Mouse (Mus musculus): ENCODE results near the gene Minpp1. TPM values are rescaled to one million over a fixed set of nuclear protein-coding genes. Genes with fewer than 3 reads are reported as not detected.
"Not testable (repeated sequence)": the region's sequence is repeated elsewhere in the genome, so short reads cannot be mapped to it uniquely, and the experiment has no call there.

Minpp1 gene
- polyA plus RNA-seq, 1 experiment from 2014 or later, result 68.9 TPM

- ATAC-seq (ENCODE audit: low FRiP score) (peak; percentile 38; the same call in 1 of the 2 replicates), DNase-seq (ENCODE audit: low spot score, missing footprints) (no peak)
- H3K4me2 ChIP-seq, result peak overlapping the region; percentile 75
- H3K4me1 ChIP-seq (ENCODE audit: control insufficient read depth, insufficient read depth, low read length), result peaks cover 13% of the 10 kb centered on the region
- peak overlapping the region; percentile 72 for H3K4me3 ChIP-seq (ENCODE audit: low read depth, low read length)
- no peaks in the 10 kb centered on the region for H3K27me3 ChIP-seq (ENCODE audit: control insufficient read depth, insufficient read depth, low read length)
- H3K36me3 ChIP-seq (ENCODE audit: control insufficient read depth, insufficient read depth, low read length), result no peaks in the 10 kb centered on the region
- no peak overlapping the region for H3K27ac ChIP-seq (ENCODE audit: low read depth, low read length)
- WGBS, result 17% methylated on average over 13 of the region's 13 CpGs
- peak overlapping the region; percentile 79 for H3K9ac ChIP-seq (ENCODE audit: low read length)
- H3K9me3 ChIP-seq (ENCODE audit: control insufficient read depth, low read length), result no peaks in the 10 kb centered on the region
Observed at GRCm38 (mm10) chr19:32484941-32485660, 468 bp upstream of the Minpp1 start.

GRCm38 (mm10) chr19:32486106-32486724 lies 646 bp downstream of the Minpp1 start:
- H3K36me3 ChIP-seq (ENCODE audit: control insufficient read depth, insufficient read depth, low read length); H3K27me3 ChIP-seq (ENCODE audit: control insufficient read depth, insufficient read depth, low read length); H3K9me3 ChIP-seq (ENCODE audit: control insufficient read depth, low read length): not testable (repeated sequence)
- DNase-seq (ENCODE audit: low spot score, missing footprints), result peak; percentile 94
- H3K27ac ChIP-seq (ENCODE audit: low read depth, low read length), result peak overlapping the region; percentile 76
- peak overlapping the region; percentile 79 for H3K9ac ChIP-seq (ENCODE audit: low read length)
- peak overlapping the region; percentile 75 for H3K4me2 ChIP-seq
- H3K4me1 ChIP-seq (ENCODE audit: control insufficient read depth, insufficient read depth, low read length), result peaks cover 13% of the 10 kb centered on the region
- peak overlapping the region; percentile 72 for H3K4me3 ChIP-seq (ENCODE audit: low read depth, low read length)
- WGBS, result 2% methylated on average over 43 of the region's 47 CpGs
- peak; percentile 86 for ATAC-seq (ENCODE audit: low FRiP score)

- Histone ChIP-seq H3K9ac (ENCODE audit: low read length) (no peak overlapping the region), H3K27me3 (ENCODE audit: control insufficient read depth, insufficient read depth, low read length) (no peaks in the 10 kb centered on the region), H3K27ac (ENCODE audit: low read depth, low read length) (no peak overlapping the region), H3K9me3 (ENCODE audit: control insufficient read depth, low read length) (no peaks in the 10 kb centered on the region), H3K36me3 (ENCODE audit: control insufficient read depth, insufficient read depth, low read length) (0 out of 2 replicates have a peak, but pooled peaks cover 3% of the 10 kb centered on the region), H3K4me2 (peak overlapping the region; percentile 75), H3K4me1 (ENCODE audit: control insufficient read depth, insufficient read depth, low read length) (peaks cover 13% of the 10 kb centered on the region), H3K4me3 (ENCODE audit: low read depth, low read length) (no peak overlapping the region)
- ATAC-seq (ENCODE audit: low FRiP score) (no peak), DNase-seq (ENCODE audit: low spot score, missing footprints) (peak; percentile 49)
- WGBS, result 90% methylated on average over 8 of the region's 8 CpGs
Observed at GRCm38 (mm10) chr19:32487595-32488255, 2.2 kb downstream of the Minpp1 start.

- H3K9ac ChIP-seq (ENCODE audit: low read length), result no peak overlapping the region
- no peak overlapping the region for H3K27ac ChIP-seq (ENCODE audit: low read depth, low read length)
- 91% methylated on average over 12 of the region's 12 CpGs for WGBS
- H3K27me3 ChIP-seq (ENCODE audit: control insufficient read depth, insufficient read depth, low read length), result no peaks in the 10 kb centered on the region
- no peak overlapping the region for H3K4me3 ChIP-seq (ENCODE audit: low read depth, low read length)
- H3K9me3 ChIP-seq (ENCODE audit: control insufficient read depth, low read length), result no peaks in the 10 kb centered on the region
- H3K36me3 ChIP-seq (ENCODE audit: control insufficient read depth, insufficient read depth, low read length), result 0 out of 2 replicates have a peak, but pooled peaks cover 3% of the 10 kb centered on the region
- DNase-seq (ENCODE audit: low spot score, missing footprints) (peak; percentile 72), ATAC-seq (ENCODE audit: low FRiP score) (no peak)
- H3K4me2 ChIP-seq, result no peak overlapping the region
- peaks cover 13% of the 10 kb centered on the region for H3K4me1 ChIP-seq (ENCODE audit: control insufficient read depth, insufficient read depth, low read length)
Observed at GRCm38 (mm10) chr19:32489166-32489895, 3.8 kb downstream of the Minpp1 start.

GRCm38 (mm10) chr19:32490976-32491375 lies 5.4 kb downstream of the Minpp1 start:
- Histone ChIP-seq H3K4me1 (ENCODE audit: control insufficient read depth, insufficient read depth, low read length) (peaks cover 10% of the 10 kb centered on the region), H3K4me3 (ENCODE audit: low read depth, low read length) (no peak overlapping the region), H3K9ac (ENCODE audit: low read length) (no peak overlapping the region), H3K27ac (ENCODE audit: low read depth, low read length) (no peak overlapping the region), H3K9me3 (ENCODE audit: control insufficient read depth, low read length) (no peaks in the 10 kb centered on the region), H3K4me2 (no peak overlapping the region), H3K27me3 (ENCODE audit: control insufficient read depth, insufficient read depth, low read length) (no peaks in the 10 kb centered on the region), H3K36me3 (ENCODE audit: control insufficient read depth, insufficient read depth, low read length) (0 out of 2 replicates have a peak, but pooled peaks cover 3% of the 10 kb centered on the region)
- ATAC-seq (ENCODE audit: low FRiP score), result no peak
- DNase-seq (ENCODE audit: low spot score, missing footprints), result no peak
- WGBS, result 93% methylated on average over 2 of the region's 2 CpGs

GRCm38 (mm10) chr19:32492339-32492738 lies 6.8 kb downstream of the Minpp1 start:
- Histone ChIP-seq H3K36me3 (ENCODE audit: control insufficient read depth, insufficient read depth, low read length) (0 out of 2 replicates have a peak, but pooled peaks cover 3% of the 10 kb centered on the region), H3K9me3 (ENCODE audit: control insufficient read depth, low read length) (no peaks in the 10 kb centered on the region), H3K4me3 (ENCODE audit: low read depth, low read length) (no peak overlapping the region), H3K4me1 (ENCODE audit: control insufficient read depth, insufficient read depth, low read length) (peaks cover under 1% of the 10 kb centered on the region; the same call in 1 of the 2 replicates), H3K27me3 (ENCODE audit: control insufficient read depth, insufficient read depth, low read length) (no peaks in the 10 kb centered on the region), H3K27ac (ENCODE audit: low read depth, low read length) (no peak overlapping the region), H3K4me2 (no peak overlapping the region), H3K9ac (ENCODE audit: low read length) (no peak overlapping the region)
- ATAC-seq (ENCODE audit: low FRiP score) (no peak), DNase-seq (ENCODE audit: low spot score, missing footprints) (no peak)
- 96% methylated on average over 3 of the region's 3 CpGs for WGBS

- no peak for ATAC-seq (ENCODE audit: low FRiP score)
- Histone ChIP-seq H3K4me1 (ENCODE audit: control insufficient read depth, insufficient read depth, low read length) (no peaks in the 10 kb centered on the region), H3K9me3 (ENCODE audit: control insufficient read depth, low read length) (no peaks in the 10 kb centered on the region), H3K36me3 (ENCODE audit: control insufficient read depth, insufficient read depth, low read length) (peaks cover 6% of the 10 kb centered on the region; the same call in 1 of the 2 replicates), H3K27ac (ENCODE audit: low read depth, low read length) (no peak overlapping the region), H3K27me3 (ENCODE audit: control insufficient read depth, insufficient read depth, low read length) (no peaks in the 10 kb centered on the region), H3K4me2 (no peak overlapping the region), H3K4me3 (ENCODE audit: low read depth, low read length) (no peak overlapping the region), H3K9ac (ENCODE audit: low read length) (no peak overlapping the region)
- peak; percentile 70 for DNase-seq (ENCODE audit: low spot score, missing footprints)
- 92% methylated on average over 5 of the region's 5 CpGs for WGBS
Observed at GRCm38 (mm10) chr19:32492981-32493380, 7.4 kb downstream of the Minpp1 start.

GRCm38 (mm10) chr19:32493471-32493870 lies 7.9 kb downstream of the Minpp1 start:
- WGBS, result 90% methylated on average over 8 of the region's 8 CpGs
- H3K27me3 ChIP-seq (ENCODE audit: control insufficient read depth, insufficient read depth, low read length), result no peaks in the 10 kb centered on the region
- no peaks in the 10 kb centered on the region for H3K4me1 ChIP-seq (ENCODE audit: control insufficient read depth, insufficient read depth, low read length)
- H3K4me2 ChIP-seq, result no peak overlapping the region
- DNase-seq (ENCODE audit: low spot score, missing footprints) (peak; percentile 53), ATAC-seq (ENCODE audit: low FRiP score) (no peak)
- no peak overlapping the region for H3K9ac ChIP-seq (ENCODE audit: low read length)
- no peaks in the 10 kb centered on the region for H3K9me3 ChIP-seq (ENCODE audit: control insufficient read depth, low read length)
- peaks cover 8% of the 10 kb centered on the region; the same call in 1 of the 2 replicates for H3K36me3 ChIP-seq (ENCODE audit: control insufficient read depth, insufficient read depth, low read length)
- H3K27ac ChIP-seq (ENCODE audit: low read depth, low read length), result no peak overlapping the region
- H3K4me3 ChIP-seq (ENCODE audit: low read depth, low read length), result no peak overlapping the region

All from midbrain, embryonic 11.5 days (tissue).